Mouse (Mus musculus) cerebellum, postnatal 25 days (tissue): ENCODE data around the gene Spata13.
A peak's percentile ranks its signal among the peaks of the same experiment; 100 is the strongest.

Experiments used
- DNase-seq, 2 experiments: peaks; one replicate each; pipeline ENCODE4 v3.0.0; 2021; ENCODE audit warnings: mixed read lengths in 2 of 2

Spata13 gene

GRCm38 (mm10) chr14:60633961-60634864, at the start of gene Spata13:
TSS of gene Spata13 (plus strand) at chr14:60634001.
- DNase-seq = peak; percentile 82 to 88

GRCm38 (mm10) chr14:60586687-60587453, 46.9 kb upstream of the Spata13 start:
- DNase-seq = no peak

GRCm38 (mm10) chr14:60589001-60589400, 44.8 kb upstream of the Spata13 start:
- DNase-seq = no peak

- no peak for DNase-seq
These were observed 41.5 kb upstream of the Spata13 start for GRCm38 (mm10) chr14:60592339-60592738.

- DNase-seq = no peak
These were observed 41.0 kb upstream of the Spata13 start for GRCm38 (mm10) chr14:60592822-60593221.

GRCm38 (mm10) chr14:60597571-60597970, 36.2 kb upstream of the Spata13 start:
- DNase-seq = no peak

- DNase-seq = no peak
These were observed 34.8 kb upstream of the Spata13 start for GRCm38 (mm10) chr14:60599044-60599443.

GRCm38 (mm10) chr14:60605564-60605963, 28.2 kb upstream of the Spata13 start:
- DNase-seq = no peak

GRCm38 (mm10) chr14:60606194-60606593, 27.6 kb upstream of the Spata13 start:
- DNase-seq = peak; percentile 45 to 62

- DNase-seq = no peak
These were observed 26.1 kb upstream of the Spata13 start for GRCm38 (mm10) chr14:60607743-60608142.

GRCm38 (mm10) chr14:60609160-60609559, 24.6 kb upstream of the Spata13 start:
- no peak for DNase-seq

GRCm38 (mm10) chr14:60612671-60613070, 21.1 kb upstream of the Spata13 start:
- no peak for DNase-seq

- DNase-seq = no peak
These were observed 12.7 kb upstream of the Spata13 start for GRCm38 (mm10) chr14:60621076-60621475.

- DNase-seq = no peak
These were observed 8.3 kb upstream of the Spata13 start for GRCm38 (mm10) chr14:60625486-60625885.

GRCm38 (mm10) chr14:60629887-60630460, 3.8 kb upstream of the Spata13 start:
- DNase-seq = no peak

GRCm38 (mm10) chr14:60630981-60631380, 2.8 kb upstream of the Spata13 start:
- no peak for DNase-seq

- DNase-seq = peak in 1 of 2 experiments; percentile 53
These were observed 1.3 kb downstream of the Spata13 start for GRCm38 (mm10) chr14:60634877-60635771.

GRCm38 (mm10) chr14:60635911-60636607, 2.3 kb downstream of the Spata13 start:
- peak in 1 of 2 experiments; percentile 33 for DNase-seq

GRCm38 (mm10) chr14:60636608-60636980, 2.8 kb downstream of the Spata13 start:
- no peak for DNase-seq

- DNase-seq = no peak
These were observed 3.2 kb downstream of the Spata13 start for GRCm38 (mm10) chr14:60636996-60637395.

GRCm38 (mm10) chr14:60638159-60638558, 4.4 kb downstream of the Spata13 start:
- no peak for DNase-seq

- DNase-seq = no peak
These were observed 5.4 kb downstream of the Spata13 start for GRCm38 (mm10) chr14:60639195-60639594.
